Mouse (Mus musculus) v-Abl transformed pro-B cells (cell line): ENCODE measurements around the gene Slc18a2.

Experiments
- in situ Hi-C, 2 experiments: fragments of 400-800 bp; cut with MboI; formaldehyde crosslinking; loops; one replicate each; pipeline ENCODE4 v1.15.1; 2025; ENCODE audit not compliant: unreplicated experiment in 2 of 2

Gene Slc18a2

DNA sequence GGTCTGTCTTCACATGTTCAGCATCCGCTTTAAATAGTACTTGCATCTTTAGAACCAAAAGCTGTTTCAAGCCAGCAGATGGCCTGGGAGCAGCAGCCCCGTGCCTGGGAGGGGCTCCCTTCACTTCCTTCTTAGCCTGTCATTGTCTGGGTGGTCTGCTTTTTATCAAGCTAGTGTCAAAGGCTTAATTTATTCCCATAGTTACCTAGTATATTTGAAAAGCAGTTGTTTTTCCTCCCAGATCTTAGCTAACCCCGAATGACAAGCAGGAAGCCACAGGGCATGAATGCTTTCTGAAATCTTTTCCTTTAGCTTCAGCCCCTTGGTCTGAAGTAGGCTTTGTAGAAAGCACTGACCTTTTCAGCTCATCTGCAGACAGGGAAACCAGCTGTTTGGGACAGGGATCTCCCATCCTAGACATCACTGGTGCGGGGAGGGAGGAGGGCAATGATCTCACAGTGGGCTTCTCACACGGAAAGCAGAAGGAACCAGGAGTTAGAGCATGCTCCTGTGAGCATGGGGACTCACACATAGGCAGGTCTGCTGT lies 6.8 kb downstream of the Slc18a2 start:
- in situ Hi-C loops = no loop called here

- in situ Hi-C loops = no loop called here
Measured at GRCm38 (mm10) chr19:59273190-59273589, 12.5 kb downstream of the Slc18a2 start.

GRCm38 (mm10) chr19:59276354-59276753 lies 15.7 kb downstream of the Slc18a2 start:
- in situ Hi-C loops = no loop called here

DNA sequence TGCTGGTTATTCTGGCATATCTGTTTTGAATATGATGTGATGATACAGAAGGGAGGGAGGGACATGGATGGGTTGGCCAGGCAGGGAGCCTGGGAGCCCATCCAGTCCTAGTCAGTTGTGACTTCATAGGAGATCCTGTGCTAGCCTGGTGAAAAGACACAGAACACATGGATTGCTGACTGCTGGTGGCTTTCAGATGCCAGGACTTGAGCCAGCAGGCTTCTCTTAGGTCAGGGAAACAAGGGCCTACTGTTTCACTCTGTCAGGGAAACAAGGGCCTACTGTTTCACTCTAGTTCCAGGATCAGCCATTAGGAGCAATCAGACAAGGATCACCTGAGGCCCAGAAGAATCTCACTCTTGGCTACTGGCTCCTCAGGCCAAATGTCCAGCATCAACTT lies 20.1 kb downstream of the Slc18a2 start:
- in situ Hi-C loops = no loop called here

GRCm38 (mm10) chr19:59282001-59282400 lies 21.3 kb downstream of the Slc18a2 start:
- in situ Hi-C loops = no loop called here

DNA sequence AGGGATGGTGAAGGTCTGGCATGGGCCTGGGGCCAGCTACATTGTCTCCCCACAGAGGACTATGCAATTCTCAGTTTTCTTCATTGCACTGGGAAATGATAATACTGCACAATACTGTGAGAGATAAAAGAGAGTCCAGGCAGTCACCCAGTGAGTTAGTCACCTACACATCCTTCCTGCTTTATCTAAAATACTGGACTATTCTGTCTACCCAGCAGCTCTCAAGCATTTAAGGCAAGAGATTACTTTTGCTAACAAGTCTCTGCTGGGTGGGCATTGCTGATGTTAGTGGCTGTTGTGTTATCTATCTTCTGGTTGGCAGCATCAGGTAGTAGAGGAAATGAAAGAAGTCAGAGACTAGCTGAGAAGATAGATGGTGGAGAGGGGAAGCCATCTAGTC lies 28.3 kb downstream of the Slc18a2 start:
- in situ Hi-C loops = no loop called here

- in situ Hi-C loops = no loop called here
Measured at GRCm38 (mm10) chr19:59289811-59290210, 29.1 kb downstream of the Slc18a2 start.

- in situ Hi-C loops = no loop called here
Measured at GRCm38 (mm10) chr19:59292183-59292839, 31.6 kb downstream of the Slc18a2 start.

DNA sequence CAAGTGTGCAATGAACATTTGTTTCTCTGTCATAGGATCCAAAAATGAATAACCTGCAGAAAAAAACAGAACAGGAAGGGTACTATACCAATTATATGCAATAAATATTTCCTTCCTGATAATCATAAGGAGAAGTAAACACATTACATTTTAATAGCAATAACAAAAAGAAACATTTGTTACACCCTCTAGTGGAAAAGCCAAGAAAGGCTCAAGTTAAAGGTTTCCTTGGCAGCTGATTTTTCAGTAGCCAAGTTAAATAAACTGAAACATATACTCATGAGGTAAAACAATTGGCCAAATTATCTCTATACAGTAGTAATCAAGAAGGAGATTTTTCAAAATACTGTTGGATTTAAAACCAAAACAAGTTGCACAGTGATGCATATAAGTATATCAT lies 54.6 kb downstream of the Slc18a2 start:
- in situ Hi-C loops = loop anchor here in 1 of 2 experiments (5.0 kb wide), 1 partner anchor 73 kb away; no protein-coding TSS in a partner anchor

- in situ Hi-C loops = loop anchor here in 1 of 2 experiments (5.0 kb wide), 1 partner anchor 74 kb away; no protein-coding TSS in a partner anchor
Measured at GRCm38 (mm10) chr19:59316571-59316970, 55.9 kb downstream of the Slc18a2 start.

DNA sequence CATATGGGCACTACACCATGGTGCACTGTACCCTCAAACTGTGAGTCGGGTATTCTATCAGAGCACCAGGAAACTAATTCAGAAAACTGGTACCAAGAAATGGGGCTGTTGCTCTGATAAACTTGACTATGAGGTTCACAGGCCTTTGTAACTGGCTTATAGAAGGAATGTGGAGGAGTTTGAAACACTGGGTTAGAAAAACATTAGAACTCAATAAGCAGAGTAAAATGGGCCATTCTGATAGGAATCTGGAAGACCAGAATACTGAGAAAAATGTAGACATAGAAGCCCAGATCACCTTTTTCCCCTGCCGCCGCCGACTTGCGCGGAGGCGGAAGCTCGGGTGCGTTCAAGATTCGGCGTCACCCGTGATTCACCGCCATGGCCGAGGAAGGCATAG lies 61.3 kb downstream of the Slc18a2 start, which contains the start of gene Rps12-ps3:
Gene Rps12-ps3, plus strand, starts transcription at position 301 of the 400 bp plus-strand sequence.
- in situ Hi-C loops = no loop called here

DNA sequence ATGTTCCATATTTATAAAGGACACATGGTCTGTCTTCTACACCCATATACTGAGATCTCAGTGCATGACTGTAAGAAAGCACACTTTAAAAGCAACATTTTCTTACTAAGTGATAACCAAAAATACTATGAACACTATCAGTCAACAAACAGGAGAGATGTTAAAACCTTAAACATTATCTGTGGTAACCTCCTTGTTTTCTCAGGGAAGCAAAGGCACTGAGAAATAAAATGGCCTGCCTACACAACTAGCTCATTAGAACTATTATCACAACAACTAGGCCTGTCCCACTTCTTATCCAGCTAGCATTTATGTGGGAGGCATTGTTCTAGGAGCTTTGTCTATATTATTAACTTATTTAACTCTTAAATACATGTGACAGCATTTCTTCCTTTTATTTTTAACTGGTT lies 70.1 kb downstream of the Slc18a2 start:
- in situ Hi-C loops = no loop called here

DNA sequence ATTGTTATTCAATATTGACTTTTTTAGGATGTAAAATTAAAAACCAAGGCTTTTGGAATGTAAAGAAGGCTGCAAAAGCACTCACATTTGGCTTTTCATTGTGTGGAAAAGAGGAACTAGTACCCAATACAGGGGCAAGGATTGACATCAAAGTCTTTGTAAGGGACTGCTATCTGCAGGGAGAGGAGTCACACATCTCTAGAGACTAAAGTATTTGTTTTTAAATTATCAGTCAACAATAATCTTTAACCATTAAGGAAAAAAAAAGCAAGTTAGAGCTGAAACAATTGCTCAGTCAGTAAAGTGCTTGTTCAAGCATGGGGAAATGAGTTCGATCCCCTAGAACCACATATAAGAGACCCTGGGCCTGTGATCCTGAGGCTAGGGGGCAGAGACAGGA lies 76.0 kb downstream of the Slc18a2 start:
- in situ Hi-C loops = no loop called here

DNA sequence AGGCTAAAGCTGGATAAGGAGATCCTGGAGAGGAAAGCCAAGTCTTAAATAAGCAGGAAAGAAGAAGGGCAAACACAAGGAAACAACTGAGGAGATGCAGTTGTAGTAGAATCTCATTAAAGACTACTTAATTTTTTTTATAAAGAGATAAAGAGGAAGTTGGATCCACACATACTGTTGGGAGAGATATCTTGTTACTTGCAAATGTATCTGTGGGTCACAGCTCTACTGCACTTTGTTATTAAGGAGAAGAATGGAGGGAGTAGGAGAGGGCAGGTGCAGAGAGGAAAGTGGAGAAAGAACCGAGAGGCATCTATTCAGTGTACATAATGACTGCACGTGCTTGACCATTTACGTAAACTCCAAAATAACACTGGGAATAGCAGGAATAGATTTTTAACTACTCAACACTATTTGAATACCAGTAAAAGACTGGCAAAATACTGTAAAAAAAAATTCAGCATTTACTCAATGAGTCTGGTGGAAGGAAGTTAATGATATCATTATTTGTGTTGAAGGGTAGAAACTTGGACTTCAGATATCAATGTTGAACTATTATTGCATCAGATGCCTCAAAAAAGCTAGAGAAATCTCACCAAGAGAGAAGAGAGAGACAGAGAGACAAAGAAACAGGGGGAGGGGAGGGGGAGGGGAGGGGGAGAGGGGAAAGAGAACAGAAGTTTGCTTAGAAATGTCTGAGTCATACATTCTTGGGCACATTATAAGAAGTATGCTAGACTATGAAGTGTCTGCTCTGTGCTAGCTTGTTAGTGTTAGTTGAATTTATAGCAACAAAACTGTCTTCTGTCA lies 77.4 kb downstream of the Slc18a2 start:
- in situ Hi-C loops = no loop called here

GRCm38 (mm10) chr19:59339908-59340307 lies 79.2 kb downstream of the Slc18a2 start:
- in situ Hi-C loops = no loop called here

DNA sequence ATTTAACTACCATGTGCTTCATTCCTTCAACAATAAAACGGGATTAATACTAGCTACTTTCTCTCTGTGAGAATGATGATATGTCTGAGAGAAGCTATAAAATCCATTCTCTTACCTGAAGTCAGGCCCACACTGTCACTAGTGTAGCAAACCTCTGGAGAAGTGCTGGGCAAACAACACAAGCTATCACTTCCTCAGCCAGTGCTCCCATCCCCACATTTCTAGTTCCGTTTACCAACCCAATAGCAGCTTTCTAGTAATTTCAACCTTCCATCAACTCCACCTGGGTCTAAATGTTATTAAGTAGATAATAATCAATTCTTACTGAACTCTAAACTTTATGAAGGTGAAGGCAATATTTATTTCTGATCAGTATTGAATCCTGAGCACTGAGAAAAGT lies 82.3 kb downstream of the Slc18a2 start:
- in situ Hi-C loops = no loop called here

DNA sequence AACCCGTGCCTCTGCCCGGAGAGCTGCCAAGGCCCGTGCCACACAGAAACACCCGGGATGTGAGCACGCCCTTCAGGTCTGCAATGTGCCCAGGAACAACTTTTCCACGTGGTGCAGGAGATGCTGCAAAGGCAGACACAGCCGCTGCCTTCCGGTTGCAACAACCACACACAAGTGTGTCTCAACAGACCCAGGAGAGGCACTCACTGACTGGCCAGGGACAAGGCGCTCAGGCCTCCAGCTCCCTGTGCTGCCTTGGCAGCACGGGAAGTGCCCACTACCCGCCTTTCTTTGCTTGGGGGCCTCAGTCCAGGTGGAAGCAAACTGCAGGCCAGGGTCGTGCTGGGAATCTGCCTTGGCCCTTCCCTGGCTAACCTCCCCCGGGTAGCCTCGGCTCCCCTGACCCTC lies 83.6 kb downstream of the Slc18a2 start:
- in situ Hi-C loops = no loop called here

DNA sequence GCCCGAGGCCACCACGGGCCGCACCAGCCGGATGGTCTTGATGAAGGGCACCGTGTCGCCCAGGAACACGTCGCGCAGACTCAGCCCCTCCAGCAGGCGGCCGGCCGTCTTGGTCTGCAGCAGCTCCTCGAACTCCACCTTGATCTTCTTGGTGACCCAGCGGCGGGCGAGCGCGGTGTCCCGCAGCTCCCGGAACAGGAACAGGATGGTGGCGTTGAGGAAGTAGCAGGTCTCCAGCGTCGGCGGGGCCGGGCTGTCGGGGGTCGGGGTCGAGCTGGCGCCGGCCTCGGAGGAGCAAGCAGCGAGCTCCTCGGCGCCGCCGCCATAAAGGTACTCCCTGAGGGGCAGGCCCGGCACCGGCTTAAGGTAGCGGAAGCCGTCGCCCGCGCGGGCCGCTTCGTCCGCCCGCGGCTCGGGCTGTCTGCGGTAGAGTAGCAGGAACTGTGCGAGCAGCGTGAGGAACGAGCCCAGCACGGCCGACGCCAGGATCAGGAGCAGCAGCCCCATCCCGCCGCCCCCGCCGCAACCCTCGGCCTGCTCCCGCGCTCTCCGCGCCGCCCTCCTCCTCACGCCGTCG lies 84.5 kb downstream of the Slc18a2 start:
- in situ Hi-C loops = loop anchor here in 1 of 2 experiments (5.0 kb wide), 1 partner anchor 37 kb away; no protein-coding TSS in a partner anchor
